Mouse (Mus musculus): ENCODE results near the gene Cep55. TPM values are rescaled to one million over a fixed set of nuclear protein-coding genes. Genes with fewer than 3 reads are reported as not detected.

Gene Cep55
- polyA plus RNA-seq, 1 experiment from 2014 or later, result 30.0 TPM

GRCm38 (mm10) chr19:38114834-38115491, 60.2 kb downstream of the Cep55 start:
- H3K4me1 ChIP-seq, result no peaks in the 10 kb centered on the region
- WGBS, result 91% methylated on average over 7 of the region's 7 CpGs
- H3K4me3 ChIP-seq (replicated peaks), result no peak overlapping the region
- no peaks in the 10 kb centered on the region for H3K27me3 ChIP-seq
- no peak for ATAC-seq (replicated peaks; ENCODE audit: low FRiP score)
- no peak overlapping the region for H3K9ac ChIP-seq
- H3K36me3 ChIP-seq, result no peaks in the 10 kb centered on the region
- H3K4me2 ChIP-seq, result no peak overlapping the region
- H3K9me3 ChIP-seq (replicated peaks), result no peaks in the 10 kb centered on the region
- no peak overlapping the region for H3K27ac ChIP-seq

- no peak for ATAC-seq (replicated peaks; ENCODE audit: low FRiP score)
- H3K9me3 ChIP-seq (replicated peaks), result no peaks in the 10 kb centered on the region
- H3K4me2 ChIP-seq, result no peak overlapping the region
- no peak overlapping the region for H3K27ac ChIP-seq
- 87% methylated on average over 5 of the region's 5 CpGs for WGBS
- H3K4me3 ChIP-seq (replicated peaks), result no peak overlapping the region
- peaks cover 11% of the 10 kb centered on the region for H3K4me1 ChIP-seq
- H3K9ac ChIP-seq, result no peak overlapping the region
- no peaks in the 10 kb centered on the region for H3K36me3 ChIP-seq
- peaks cover 41% of the 10 kb centered on the region for H3K27me3 ChIP-seq
These were observed 65.4 kb downstream of the Cep55 start for GRCm38 (mm10) chr19:38120123-38120760.

GRCm38 (mm10) chr19:38123921-38124320, 69.1 kb downstream of the Cep55 start:
- peak overlapping the region; percentile 94 for H3K4me2 ChIP-seq
- H3K4me1 ChIP-seq, result peaks cover 11% of the 10 kb centered on the region
- H3K9ac ChIP-seq, result no peak overlapping the region
- no peaks in the 10 kb centered on the region for H3K36me3 ChIP-seq
- peak overlapping the region; percentile 54 for H3K4me3 ChIP-seq (replicated peaks)
- no peak overlapping the region for H3K27ac ChIP-seq
- peaks cover 50% of the 10 kb centered on the region for H3K27me3 ChIP-seq
- no peaks in the 10 kb centered on the region for H3K9me3 ChIP-seq (replicated peaks)
- peak; percentile 36; the same call in 1 of the 2 replicates for ATAC-seq (replicated peaks; ENCODE audit: low FRiP score)
- 26% methylated on average over 9 of the region's 9 CpGs for whole genome bisulfite sequencing

Other genes with a start within 250 kb of the Cep55 start
- gene Myof, start 11.4 kb upstream of the Cep55 start, polyA plus RNA-seq (2015; fragmentation: Nextera tagmentation; extraction: Ambion mirVana), result 13.6 and 16.5 TPM in 2 replicates
- 1.4 and 1.7 TPM in 2 replicates for gene Ffar4, start 42.1 kb downstream of the Cep55 start, polyA plus RNA-seq (2015; fragmentation: Nextera tagmentation; extraction: Ambion mirVana)
- gene Rbp4, start 70.3 kb downstream of the Cep55 start, polyA plus RNA-seq (2015; fragmentation: Nextera tagmentation; extraction: Ambion mirVana), result 13.8 and 24.7 TPM in 2 replicates
- 0.06 TPM in 1 of 2 replicates, not detected in the other for gene Pde6c, start 77.8 kb downstream of the Cep55 start, polyA plus RNA-seq (2015; fragmentation: Nextera tagmentation; extraction: Ambion mirVana)
- gene Fra10ac1, start 169.1 kb downstream of the Cep55 start, polyA plus RNA-seq (2015; fragmentation: Nextera tagmentation; extraction: Ambion mirVana), result 38.6 and 39.6 TPM in 2 replicates
- 2.2 and 2.8 TPM in 2 replicates for gene Lgi1, start 209.5 kb downstream of the Cep55 start, polyA plus RNA-seq (2015; fragmentation: Nextera tagmentation; extraction: Ambion mirVana)